Comparison of ENCODE assay signal across 9 mouse cellular contexts in genomic region chr13:68998918-68999801, GRCm38 (mm10). TPM values are rescaled to one million over a fixed set of nuclear protein-coding genes. Genes with fewer than 3 reads are reported as not detected.
A peak's percentile ranks its signal among the peaks of the same experiment; 100 is the strongest.
DNase-seq lines count a peak whose midpoint lies in the region; ATAC-seq lines count a peak whose summit lies in the region.
"Had no signal": no experiment of that assay in that cellular context is flagged by ENCODE, and none has a peak within 500 bp of the region (broad histone marks: within the 10 kb centered on the region; RNA-seq: fewer than 3 reads in every experiment).

Gene Adcy2 (minus strand): TSS chr13:68999541.

- peak; percentile 94 for ATAC-seq in kidney, embryonic 16.5 days (ENCODE audit: low FRiP score, low TSS enrichment)
- peak; percentile 63 for ATAC-seq in liver, embryonic 12.5 days
- peak; percentile 87 for ATAC-seq in neural tube, embryonic 14.5 days (ENCODE audit: low read depth)

- peak within 1 kb of the TSS; percentile 78 for H3K9ac ChIP-seq in kidney, embryonic 16.5 days (replicated peaks; ENCODE audit: low read length)
- H3K9ac ChIP-seq in liver, embryonic 12.5 days, result no peak within 1 kb of the TSS
- H3K9ac ChIP-seq in neural tube, embryonic 14.5 days (replicated peaks; ENCODE audit: low read depth, low read length), result peak within 1 kb of the TSS; percentile 74

- intact Hi-C loops in gastrocnemius, postnatal 14 days (cut with DNase I; ENCODE audit: low total_unique reads), result no loop called here

- 0 out of 2 replicates have a peak, but pooled peaks cover 2% of the 10 kb centered on the region for H3K27me3 ChIP-seq in kidney, embryonic 16.5 days (ENCODE audit: insufficient read depth, low read length)
- peaks cover 40% of the 10 kb centered on the region for H3K27me3 ChIP-seq in liver, embryonic 12.5 days (replicated peaks)
- no peaks in the 10 kb centered on the region for H3K27me3 ChIP-seq in neural tube, embryonic 14.5 days (ENCODE audit: control insufficient read depth, insufficient read depth, low read length)

- peak within 1 kb of the TSS; percentile 91 for H3K4me2 ChIP-seq in kidney, embryonic 16.5 days (replicated peaks; ENCODE audit: low read depth, low read length)
- peak within 1 kb of the TSS; percentile 62 for H3K4me2 ChIP-seq in liver, embryonic 12.5 days
- H3K4me2 ChIP-seq in neural tube, embryonic 14.5 days (ENCODE audit: low read depth, low read length), result peak within 1 kb of the TSS; percentile 95

- peaks cover 19% of the 10 kb centered on the region for H3K4me1 ChIP-seq in kidney, embryonic 16.5 days (ENCODE audit: insufficient read depth, low read length)
- H3K4me1 ChIP-seq in liver, embryonic 12.5 days, result no peaks in the 10 kb centered on the region
- H3K4me1 ChIP-seq in neural tube, embryonic 14.5 days (ENCODE audit: control insufficient read depth, insufficient read depth, low read length), result peaks cover 7% of the 10 kb centered on the region; the same call in 1 of the 2 replicates

- DNase-seq in cerebellum, postnatal 10 days, result peak; percentile 73 to 80
- no peak for DNase-seq in cerebellum, adult 9-10 months
- peak; percentile 68 for DNase-seq in embryo, embryonic 10 days (ENCODE audit: low spot score)
- peak; percentile 68 for DNase-seq in gastrocnemius, postnatal 14 days
- DNase-seq in spleen, adult 12 weeks (ENCODE audit: low spot score), result no peak

- WGBS in kidney, embryonic 16.5 days, result 0% methylated on average over 39 of the region's 106 CpGs
- 2% methylated on average over 64 of the region's 106 CpGs for WGBS in liver, embryonic 12.5 days (ENCODE audit: insufficient replicate concordance)
- WGBS in neural tube, embryonic 14.5 days, result 0% methylated on average over 52 of the region's 106 CpGs

- peak within 1 kb of the TSS; percentile 71 for H3K27ac ChIP-seq in kidney, embryonic 16.5 days (ENCODE audit: low read length)
- no peak within 1 kb of the TSS for H3K27ac ChIP-seq in liver, embryonic 12.5 days
- peak within 1 kb of the TSS; percentile 58 for H3K27ac ChIP-seq in neural tube, embryonic 14.5 days (ENCODE audit: low read depth, low read length)

- H3K36me3 ChIP-seq in kidney, embryonic 16.5 days (ENCODE audit: insufficient read depth, low read length), result no peaks in the 10 kb centered on the region
- H3K36me3 ChIP-seq in liver, embryonic 12.5 days, result no peaks in the 10 kb centered on the region
- H3K36me3 ChIP-seq in neural tube, embryonic 14.5 days (ENCODE audit: control insufficient read depth, insufficient read depth, low read length), result no peaks in the 10 kb centered on the region

- no peaks in the 10 kb centered on the region for H3K9me3 ChIP-seq in kidney, embryonic 16.5 days (ENCODE audit: low read length)
- no peaks in the 10 kb centered on the region for H3K9me3 ChIP-seq in liver, embryonic 12.5 days (replicated peaks)
- no peaks in the 10 kb centered on the region for H3K9me3 ChIP-seq in neural tube, embryonic 14.5 days (ENCODE audit: control insufficient read depth, low read length)

- H3K4me3 ChIP-seq in kidney, embryonic 16.5 days (ENCODE audit: low read length), result peak within 1 kb of the TSS; percentile 64
- H3K4me3 ChIP-seq in liver, embryonic 12.5 days, result peak within 1 kb of the TSS; percentile 50
- peak within 1 kb of the TSS; percentile 66 for H3K4me3 ChIP-seq in neural tube, embryonic 14.5 days (ENCODE audit: low read depth, low read length)

RNA-seq across cellular contexts. Expression of gene Adcy2, which starts in this region (rescaled TPM):
- total RNA-seq in gastrocnemius, postnatal 14 days (2021), result 10 to 100 TPM; 32.8 to 33.0 TPM
- polyA plus RNA-seq in kidney, embryonic 16.5 days (2015; fragmentation: Nextera tagmentation; extraction: Ambion mirVana), result 2.8 and 3.5 TPM in 2 replicates
- 0.48 and 0.51 TPM in 2 replicates for polyA plus RNA-seq in liver, embryonic 12.5 days (2016; fragmentation: Nextera tagmentation; extraction: Ambion mirVana)
- polyA plus RNA-seq in neural tube, embryonic 14.5 days (2014; fragmentation: Nextera tagmentation; extraction: Ambion mirVana), result 21.1 and 21.8 TPM in 2 replicates
- polyA plus RNA-seq: C2C12 had no signal

Comparison
In these comparisons a context has a peak if more than half of its experiments do, and no peak if none do; other contexts are left out.
1. DNase-seq: peak in cerebellum, postnatal 10 days (2 of 2), embryo, embryonic 10 days (single experiment) and gastrocnemius, postnatal 14 days (single experiment); none in cerebellum, adult 9-10 months (single experiment) and spleen, adult 12 weeks (single experiment).
2. Peak in ATAC-seq, H3K4me3 ChIP-seq and H3K4me2 ChIP-seq in liver, embryonic 12.5 days; RNA of the gene not detected or under 1 TPM.
3. Peak in every context shown above with its lines, with median percentiles within 50 percentile points of each other: ATAC-seq, H3K4me2 ChIP-seq and H3K4me3 ChIP-seq.